Mouse (Mus musculus) urinary bladder, postnatal 10 days (tissue): Measurements from ENCODE around the gene Sbk2.
"Not testable (repeated sequence)": the region's sequence is repeated elsewhere in the genome, so short reads cannot be mapped to it uniquely, and the experiment has no call there.

Experiments used
- DNase-seq: peaks from one replicate; pipeline ENCODE4 v3.0.0; 2022; ENCODE audit warnings: low spot score

Gene Sbk2

DNA sequence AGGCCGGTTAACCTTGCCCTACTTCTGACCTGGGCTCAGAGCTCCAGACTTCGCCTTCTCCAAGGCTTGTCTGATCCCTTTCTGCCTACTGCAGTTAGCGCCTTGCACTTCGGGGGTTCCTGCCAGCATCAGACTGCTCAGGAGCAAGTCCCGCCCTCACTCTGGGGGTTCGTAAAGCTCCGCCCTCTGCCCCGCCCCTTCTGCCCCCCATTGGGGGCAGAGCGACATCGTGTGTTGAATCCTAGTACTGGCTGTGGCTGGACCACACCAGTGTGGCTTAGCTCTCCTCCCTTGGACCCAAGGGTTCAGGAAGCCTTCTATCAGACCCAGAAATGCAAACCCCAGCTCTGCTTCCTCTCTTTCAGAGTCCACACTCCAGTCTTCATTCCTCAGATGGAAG, at the start of gene Sbk2:
Sbk2 (minus strand) TSS at position 135 of the 400 bp plus-strand sequence.
- DNase-seq = peak; percentile 43

DNA sequence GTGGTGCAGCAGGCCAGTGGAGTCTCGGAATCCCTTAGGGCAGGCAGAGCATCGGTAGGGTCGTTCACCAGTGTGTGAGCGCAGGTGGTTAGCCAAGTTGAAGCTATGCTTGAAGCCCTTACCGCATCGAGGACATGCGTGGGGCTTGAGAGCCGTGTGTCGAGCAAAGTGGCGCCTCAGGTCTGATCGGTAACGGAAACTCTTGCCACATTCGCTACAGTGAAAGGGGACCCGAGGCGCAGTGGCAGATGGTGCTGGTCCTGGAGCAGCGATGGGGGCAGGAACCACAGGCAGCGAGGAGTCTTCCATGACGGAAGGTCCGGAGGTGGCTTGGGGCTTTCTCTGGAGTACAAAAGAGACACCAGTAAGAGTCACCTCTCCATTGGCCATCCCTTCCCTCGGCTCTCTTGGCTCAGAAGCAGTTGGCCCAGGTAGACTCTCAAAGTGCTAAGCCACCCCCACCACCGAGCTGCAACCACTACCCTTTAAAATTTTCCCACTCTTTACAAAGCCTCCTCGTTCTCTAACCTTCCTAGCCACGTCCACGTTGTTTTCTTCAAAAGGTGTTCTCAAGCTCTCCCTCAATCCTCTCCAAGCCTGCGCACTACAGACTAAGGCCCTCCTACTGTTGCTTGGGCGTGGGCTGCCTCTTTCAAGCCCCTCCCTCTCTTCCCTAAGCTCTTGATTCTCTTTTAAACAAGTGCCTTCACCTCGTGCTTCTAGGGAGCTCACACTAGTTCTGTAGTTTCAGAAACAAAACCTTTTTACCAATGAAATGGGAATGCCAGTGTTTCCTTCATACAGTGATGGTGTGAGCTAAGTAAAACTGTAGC, 48.7 kb upstream of the Sbk2 start:
- DNase-seq = no peak

DNA sequence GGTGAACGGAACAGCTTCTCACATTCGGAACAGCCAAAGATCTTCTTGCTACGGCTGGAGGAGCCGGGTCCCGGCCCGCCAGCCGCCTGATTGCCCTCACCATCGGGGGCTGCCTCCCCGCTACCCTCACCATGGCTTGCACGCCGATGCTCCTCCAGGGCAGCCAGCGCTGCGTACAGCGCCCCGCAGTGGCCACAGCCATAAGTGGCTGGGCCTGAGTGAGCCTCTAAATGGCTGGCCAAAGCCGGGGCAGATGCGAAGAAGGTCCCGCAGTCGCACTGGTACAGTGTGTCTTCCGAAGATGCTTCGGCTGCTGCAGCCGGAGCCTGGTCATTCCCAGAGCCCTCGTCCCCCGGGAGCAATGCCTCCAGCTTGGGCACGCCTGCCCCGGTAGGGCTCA, 44.0 kb upstream of the Sbk2 start:
- DNase-seq = no peak

DNA sequence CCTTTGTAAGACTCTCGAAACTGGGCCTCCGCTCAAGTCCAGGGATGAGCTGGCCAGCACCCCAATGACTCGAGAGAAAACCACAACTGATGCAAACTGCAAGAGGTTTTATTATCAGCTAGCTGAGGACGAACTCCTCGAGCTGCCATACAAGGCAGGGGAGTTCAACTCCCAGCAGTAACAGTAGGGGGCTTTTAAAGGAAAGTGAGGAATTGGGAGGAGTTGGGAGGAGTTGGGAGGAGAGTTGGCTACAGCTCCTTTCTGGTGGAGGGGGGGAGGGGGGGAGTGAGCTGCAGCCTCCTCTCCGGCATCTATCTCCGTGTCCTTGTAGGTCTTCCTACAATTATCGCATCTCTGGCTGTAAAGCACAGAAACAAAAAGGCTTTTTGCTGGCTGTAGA, 38.7 kb upstream of the Sbk2 start:
- not testable (repeated sequence) for DNase-seq

DNA sequence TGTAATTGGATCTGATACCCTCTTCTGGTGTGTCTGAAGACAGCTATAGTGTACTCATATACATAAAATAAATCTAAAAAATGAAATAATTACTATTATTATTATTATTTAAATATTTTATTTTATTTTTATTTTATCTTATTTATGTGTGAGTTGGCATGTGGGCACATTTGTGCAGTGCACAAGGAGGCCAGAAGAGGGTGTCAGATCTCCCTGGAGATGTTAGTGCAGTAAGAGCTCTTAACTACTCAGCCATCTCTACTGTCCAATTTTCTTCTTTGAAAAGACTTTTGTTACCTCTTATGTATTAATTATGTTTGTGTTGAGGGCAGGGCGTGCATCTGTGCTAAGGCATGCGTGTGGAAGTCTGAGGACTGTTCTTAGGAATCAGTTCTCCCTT, 35.7 kb upstream of the Sbk2 start:
- no peak for DNase-seq

DNA sequence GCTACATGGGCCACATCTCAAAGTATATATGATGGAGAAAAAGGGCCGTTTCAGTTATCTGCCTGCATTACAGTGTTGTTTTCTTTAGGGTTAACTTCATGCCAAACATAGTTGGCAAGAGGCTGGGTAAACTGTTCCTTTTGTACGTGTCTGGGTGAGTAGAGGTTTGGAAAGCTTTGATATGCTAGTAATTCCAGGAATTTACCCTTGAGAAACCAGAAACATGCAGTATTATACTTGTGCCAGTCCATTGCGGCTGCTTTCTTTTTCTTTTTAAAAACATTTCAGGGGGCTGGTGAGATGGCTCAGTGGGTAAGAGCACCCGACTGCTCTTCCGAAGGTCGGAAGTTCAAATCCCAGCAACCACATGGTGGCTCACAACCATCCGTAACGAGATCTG, 32.7 kb upstream of the Sbk2 start:
- no peak for DNase-seq

DNA sequence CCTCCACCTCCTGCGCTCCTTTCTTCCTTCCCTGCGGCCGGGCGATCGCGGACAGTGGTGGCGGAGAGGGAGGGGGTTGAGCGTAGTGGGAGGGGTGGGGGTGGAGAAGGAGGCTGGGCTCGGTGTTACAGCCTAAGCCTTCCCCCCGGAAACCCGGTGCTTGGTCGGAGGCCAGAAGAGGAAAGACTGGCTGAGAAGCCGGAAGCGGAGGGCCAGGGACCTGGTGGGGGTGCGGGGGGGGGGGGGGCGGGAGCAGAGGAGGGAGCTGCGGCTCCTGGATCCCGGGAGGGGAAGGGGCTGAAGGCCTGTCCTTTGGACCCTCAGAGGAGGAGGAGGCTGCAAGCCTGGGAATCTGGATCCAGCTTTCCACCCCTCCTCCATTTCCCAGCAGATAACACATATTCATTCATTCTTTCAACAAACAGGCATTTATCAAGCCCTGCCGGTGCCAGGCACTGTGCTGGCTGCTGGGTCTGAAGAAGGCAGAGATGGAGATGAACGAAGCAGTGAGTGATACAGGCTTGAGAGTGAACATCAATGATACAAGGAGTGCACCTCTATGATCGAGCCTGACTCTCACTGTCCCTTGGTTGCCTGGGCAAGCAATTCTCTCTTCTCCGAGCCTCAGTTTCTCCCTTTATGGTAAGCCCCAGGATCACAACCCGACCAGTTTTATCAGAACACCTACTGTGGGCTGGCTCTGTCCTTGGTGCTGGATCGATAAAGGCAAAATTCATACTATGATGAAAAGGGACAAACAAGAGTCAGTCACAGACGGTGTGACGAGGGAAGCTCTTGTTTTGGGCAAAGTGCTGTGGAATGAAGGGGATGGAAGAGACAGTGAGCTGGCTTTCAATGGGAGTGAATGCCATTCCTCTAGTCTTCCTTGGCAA, 32.0 kb upstream of the Sbk2 start, which contains the start of gene Zfp579:
Zfp579 (minus strand) TSS at position 156 of the 893 bp plus-strand sequence.
- DNase-seq = peak; percentile 82

DNA sequence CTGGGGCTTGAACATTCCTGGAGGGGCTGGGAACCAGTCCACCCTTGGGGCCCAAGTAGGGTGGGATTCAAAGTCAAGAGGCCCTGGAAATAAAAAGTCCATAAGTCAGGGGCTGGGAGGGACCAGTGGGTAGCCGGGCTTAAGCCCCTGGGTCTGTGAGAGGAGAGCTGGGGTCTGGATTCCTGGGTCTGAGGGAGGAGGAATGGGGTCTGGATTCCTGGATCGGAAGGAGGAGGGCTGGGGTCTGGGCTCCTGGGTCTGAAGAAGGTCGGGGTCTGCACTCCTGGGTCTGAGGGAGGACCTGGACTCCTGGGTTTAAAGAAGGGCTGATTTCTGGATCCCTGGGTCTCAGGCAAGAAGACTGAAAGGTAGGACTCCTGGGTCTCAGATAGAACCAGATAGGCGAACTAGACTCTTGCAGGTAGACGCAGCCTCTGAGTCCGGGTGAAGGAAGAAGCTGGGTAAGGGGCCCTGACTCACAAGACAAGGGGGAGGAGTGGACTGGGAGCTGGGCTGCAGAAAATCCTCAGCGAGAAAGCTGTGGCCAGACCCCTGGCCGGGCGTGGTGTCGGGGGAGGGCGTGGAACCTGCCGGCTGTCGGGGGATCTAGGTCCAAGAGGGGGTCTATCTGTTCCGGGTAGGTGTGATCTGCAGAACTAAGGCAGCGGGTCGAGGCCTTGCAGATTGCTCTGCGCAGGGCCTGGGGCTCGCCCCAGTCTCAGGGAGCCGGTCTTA, 31.2 kb upstream of the Sbk2 start:
- DNase-seq = no peak

DNA sequence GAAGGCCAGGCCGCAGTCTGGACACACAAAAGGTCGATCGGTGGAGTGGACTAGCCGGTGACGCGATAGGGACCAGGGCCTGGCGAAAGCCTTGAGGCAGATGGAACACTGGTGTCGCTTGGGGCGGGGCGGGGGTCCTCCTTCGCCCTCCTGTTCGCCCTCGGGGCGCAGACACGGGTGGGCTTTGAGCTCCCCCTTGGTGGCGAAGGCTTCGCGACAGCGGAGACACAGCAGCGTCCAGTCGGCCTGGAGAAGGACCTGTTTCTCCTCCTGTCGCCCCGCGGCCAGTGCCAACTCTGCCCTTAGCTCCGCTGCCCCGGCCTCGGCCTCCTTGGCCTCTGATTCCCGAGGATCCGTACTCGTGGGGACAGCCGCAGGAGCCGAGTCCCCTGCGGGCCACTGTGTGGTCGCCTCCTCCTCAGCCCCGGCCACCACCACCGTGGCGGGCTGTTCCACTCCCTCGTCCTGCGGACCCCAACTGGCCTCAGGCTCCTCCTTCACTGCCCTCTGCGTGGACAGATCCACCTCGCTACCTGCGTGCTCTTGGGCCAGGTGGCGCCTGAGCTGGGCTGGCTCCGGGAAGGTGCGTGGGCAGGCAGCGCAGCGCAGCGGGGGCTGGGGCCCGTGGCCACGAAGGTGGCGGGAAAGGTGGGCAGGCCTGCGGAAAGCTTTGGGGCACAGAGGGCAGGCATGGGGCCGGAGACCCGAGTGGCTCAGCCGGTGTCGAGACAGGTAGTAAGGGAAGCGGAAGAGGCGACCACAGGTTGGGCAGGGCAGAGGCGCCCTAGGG, 30.0 kb upstream of the Sbk2 start:
- DNase-seq = no peak

DNA sequence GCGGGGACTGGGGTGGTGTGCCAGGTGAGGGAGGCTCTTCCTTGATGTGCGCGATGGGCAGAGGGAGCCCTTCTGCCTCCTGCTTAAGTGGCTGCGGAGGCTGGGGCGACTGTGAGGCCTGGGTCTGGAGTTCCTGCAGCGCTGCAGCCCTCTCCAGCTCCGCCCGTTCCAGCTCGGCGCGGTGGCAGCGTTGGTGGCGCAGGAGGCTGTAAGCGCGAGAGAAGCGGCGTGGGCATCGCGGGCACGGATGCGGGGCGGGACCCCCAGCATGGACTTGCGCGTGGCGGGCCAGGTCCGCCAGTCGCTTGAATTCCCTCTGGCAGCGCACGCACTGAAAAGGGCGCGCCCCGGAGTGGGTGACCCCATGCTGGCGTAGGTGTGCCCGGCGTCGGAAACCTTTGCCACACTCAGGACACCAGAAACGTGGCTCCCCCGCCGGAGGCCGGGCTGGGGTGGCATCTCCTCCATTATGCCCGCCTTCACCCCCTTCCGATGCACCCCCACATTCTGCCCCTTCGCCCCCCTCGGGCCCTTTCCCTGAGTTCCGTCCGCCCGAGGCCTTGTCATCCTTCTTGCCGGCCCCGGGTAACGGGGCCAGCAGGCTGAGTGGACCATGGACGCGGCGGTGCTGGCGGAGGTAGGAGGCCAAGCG, 29.3 kb upstream of the Sbk2 start:
- no peak for DNase-seq

DNA sequence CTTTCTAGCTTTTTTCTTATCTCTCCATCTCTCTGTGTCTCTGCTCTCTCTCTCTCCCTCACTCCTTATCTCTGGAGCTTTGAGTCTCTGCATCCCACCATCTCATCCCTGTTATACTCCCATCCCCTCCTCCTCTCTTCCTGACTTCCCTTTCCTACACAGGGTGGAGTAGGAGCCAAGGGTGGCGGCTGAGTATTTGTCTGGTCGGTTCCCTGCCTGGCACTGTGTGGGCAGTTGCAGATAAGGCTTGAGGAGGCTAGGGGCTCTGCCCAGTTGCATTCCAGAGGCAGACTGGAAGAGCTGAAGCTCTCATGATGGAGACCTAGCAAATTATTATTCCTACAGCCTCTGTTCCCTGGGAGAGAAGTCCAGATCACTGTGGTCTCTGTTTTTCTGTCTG, 24.0 kb upstream of the Sbk2 start:
- no peak for DNase-seq

DNA sequence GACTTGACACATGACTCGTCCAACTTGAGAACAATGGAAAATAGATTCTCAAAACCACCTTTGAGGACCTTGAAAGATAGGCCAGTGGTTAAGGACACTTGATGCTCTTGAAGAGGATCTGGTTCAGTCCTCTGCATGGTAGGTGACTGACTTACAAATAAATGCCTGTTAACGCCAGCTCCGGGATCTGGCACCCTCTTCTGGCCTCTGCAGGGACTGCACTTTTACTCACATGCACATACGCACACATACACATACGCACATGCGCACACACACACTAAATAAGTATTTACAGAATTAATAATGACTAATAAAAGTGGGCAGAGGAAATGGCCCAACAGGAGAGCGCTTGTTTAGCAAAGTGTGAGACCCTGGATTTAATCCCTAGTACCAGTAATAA, 12.6 kb upstream of the Sbk2 start:
- no peak for DNase-seq

DNA sequence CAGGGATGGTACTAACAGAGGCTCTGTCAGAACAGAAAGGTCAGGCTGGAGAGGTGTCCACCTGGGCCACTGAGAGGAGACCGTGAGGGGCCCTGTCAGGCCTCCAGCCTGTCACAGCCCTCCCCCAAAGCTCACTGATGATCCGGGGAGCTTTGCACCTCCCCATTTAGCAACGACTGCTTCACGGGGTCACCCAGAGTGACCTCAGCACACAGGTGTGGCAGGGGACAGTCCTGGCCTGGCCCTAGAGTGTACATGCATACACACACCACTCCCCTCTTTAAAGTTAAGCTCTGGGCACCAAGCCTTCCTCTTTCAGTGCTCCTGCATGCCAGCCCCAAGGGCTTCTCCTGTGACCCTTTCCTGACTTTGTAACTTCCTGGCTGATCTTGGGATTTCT, 11.2 kb upstream of the Sbk2 start:
- no peak for DNase-seq

DNA sequence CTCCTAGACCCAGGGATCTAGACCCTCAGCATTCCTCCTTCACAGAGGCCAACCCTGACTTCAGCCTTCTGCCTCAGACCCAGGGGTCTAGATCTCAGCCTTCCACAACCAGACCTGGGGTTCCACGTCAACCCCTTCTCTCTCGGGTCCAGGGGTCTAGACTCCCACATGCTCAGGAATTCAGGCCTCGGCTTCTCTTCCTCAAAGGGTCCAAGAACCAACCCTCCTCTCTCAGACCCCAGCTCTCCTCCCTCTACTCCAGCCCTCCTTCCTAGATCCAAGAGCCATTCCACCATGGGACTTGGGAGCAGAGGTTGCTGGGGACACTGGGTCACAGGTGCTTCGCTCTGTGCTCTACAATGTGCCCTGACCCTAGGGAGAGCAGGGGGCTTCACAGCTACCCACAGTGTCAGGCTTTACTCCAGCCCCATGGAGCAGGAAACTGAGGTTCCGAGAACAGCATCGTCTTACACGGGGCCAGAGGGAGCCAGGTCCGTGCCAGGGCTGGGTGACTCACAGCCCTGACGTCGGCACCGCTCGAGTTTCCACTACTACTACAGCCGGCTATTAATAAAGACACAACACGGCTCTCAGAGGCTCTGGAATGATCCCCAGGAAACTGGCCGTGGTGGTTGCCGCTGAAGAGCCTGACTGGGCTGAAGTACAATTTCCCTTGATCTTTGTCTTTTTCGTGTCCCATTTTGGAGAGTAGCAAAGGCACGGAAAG, 8.3 kb upstream of the Sbk2 start:
- no peak for DNase-seq

DNA sequence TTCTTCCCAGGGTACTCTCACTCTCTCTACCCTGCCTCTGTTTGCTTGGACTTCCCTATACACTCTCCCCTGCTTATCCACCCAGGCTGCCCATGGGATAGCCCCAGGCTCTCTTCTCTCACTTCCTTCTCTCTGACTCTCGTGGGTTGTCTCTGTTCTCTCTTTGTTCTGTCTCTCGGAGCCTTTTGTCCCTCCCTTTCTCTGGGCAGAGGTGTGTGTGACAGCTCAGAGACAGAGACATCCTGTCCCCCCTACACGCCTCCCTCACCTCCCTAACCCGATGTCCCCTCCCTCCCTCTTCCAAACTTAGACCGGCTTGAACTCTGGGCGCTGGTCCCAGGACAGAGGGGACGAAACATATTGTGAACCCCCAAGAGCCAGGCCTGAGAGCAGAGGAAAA, 7.5 kb upstream of the Sbk2 start:
- no peak for DNase-seq

DNA sequence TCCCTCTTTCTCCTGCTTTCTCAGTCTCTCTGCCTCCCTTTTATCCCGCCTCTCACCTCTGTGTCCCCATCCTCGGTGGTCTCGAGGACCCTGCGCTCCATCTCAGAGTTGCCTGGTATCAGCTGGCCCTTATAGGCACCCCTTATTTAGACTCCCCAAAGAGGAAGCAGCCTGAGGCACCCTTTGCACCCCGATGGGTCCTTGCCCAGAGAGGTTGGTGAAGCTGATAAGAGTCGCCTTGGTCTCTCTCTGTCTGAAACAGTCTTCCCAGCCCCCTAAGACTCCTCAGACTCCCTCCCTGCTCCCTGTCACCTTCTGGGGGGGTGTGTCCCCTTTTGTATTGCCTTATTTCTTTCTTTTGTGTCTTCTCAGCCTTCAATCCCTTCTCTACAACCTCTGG, 6.9 kb upstream of the Sbk2 start, which contains the start of gene Sbk3:
Sbk3 (minus strand) TSS at position 101 of the 400 bp plus-strand sequence.
- no peak for DNase-seq

DNA sequence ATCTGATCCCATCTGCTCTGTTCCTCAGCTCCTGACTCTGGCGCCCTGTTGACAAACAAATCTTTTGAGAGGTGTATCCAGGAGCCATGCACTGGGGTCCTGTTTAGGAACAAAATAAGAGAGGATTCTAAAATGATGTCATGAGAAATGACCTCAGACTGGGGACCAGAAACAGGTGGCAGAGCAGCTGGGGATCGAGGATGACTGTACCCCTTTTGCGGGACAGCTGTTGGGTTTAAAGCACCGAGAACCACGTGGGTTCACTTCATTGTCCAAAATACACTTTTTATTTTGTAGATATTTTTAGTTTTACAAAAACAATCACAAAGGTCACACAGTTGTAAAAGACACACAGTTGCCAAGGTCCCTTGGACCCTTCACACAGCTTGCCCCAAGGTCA, 782 bp upstream of the Sbk2 start:
- no peak for DNase-seq

DNA sequence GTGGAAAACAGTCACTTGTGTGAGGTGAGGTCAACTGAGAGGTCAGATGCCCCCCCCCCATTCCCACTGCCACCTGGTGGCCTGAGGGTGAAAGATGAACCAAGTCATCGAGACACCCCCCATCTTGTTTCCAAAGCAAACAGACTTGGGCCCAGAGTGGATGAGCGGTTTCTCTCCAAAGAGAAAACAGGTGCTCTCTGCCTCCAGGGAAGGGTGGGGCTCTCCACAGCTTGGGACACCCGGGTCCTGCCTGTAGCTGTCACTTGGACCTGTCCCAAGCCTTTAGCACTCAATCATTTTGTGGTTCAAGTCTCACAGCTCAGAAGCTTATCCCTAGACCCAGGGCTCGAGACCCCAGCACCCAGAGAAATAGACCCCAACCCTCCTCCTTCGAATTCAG, 679 bp downstream of the Sbk2 start:
- no peak for DNase-seq

DNA sequence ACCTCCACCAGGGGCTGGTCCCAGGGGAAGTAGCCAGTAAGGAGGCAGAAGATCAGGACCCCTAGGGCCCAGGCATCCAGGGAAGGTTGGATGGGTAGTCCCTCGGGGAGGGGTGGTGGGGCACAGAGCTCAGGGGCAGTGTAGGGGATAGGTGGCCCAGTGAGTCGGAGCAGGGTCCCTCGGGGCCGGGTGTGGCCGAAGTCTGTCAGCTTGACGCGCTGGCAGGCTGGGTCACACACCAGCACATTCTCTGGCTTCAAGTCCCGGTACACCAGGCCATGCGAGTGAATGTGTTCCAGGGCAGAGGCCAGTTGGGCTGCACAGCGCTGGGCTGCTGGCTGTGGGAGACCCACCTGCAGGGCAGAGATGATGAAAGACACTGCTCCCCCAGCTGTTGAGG, 6.8 kb downstream of the Sbk2 start:
- DNase-seq = no peak

DNA sequence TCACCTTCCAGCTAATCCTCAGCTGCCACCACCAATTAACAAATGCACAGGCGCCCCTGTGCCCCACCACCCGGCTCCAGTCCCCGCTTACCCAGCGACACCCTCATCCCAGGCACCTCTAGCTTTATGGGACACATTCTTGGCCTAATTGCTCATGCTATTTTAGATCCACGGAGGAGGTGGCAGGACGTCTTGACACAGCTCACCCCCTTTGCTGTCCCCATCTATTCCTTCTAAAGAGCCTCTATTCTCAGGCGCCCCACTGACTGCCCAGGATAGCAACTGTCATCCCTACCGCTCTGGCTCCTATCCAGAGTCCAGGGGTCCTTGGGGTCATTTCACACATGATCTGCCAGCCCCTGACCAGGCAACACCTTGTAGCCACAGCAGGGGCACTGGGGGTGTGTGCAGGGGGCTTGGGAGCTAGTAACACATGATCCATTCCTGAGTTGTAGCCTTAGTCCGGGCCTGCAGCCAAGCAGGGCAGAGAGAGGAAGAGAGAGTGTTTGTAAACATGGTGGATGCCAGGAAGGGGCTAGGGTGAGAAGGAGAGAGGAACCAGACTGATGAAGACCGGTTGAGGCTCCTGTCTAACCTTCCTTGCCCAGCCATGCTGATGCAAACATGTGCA, 10.3 kb downstream of the Sbk2 start:
- no peak for DNase-seq
